Mouse (Mus musculus) CH12.LX (cell line): ENCODE measurements at regions not wholly inside any gene's neighbourhood (a gene's known extent, or its start where the extent isn't known, plus 50 kb on each side); places are given as distances from the start of the nearest gene placed in this dataset.

Experiments
- DNase-seq: peaks from one replicate; pipeline ENCODE4 v3.0.0-alpha.2; 2013; ENCODE audit errors: extremely low read depth
- H3K27ac ChIP-seq: 2 replicates; pipeline ENCODE4 v1.5.1; 2012; ENCODE audit warnings: low read depth, mild to moderate bottlenecking, control low read depth, moderate library complexity; ENCODE audit not compliant: insufficient read depth
- H3K27me3 ChIP-seq: replicated peaks from 2 replicates; pipeline ENCODE3; 2012; ENCODE audit warnings: inconsistent platforms
- H3K36me3 ChIP-seq, 2 experiments: replicated peaks in 1 of 2; 2 replicates each; pipeline versions ENCODE3 to v1.6.1; 2012; ENCODE audit warnings: inconsistent platforms in 1 of 2, low read length in 1 of 2, mild to moderate bottlenecking in 1 of 2, mixed read lengths in 1 of 2, moderate library complexity in 1 of 2; ENCODE audit not compliant: control insufficient read depth in 1 of 2, insufficient read depth in 1 of 2
- H3K4me1 ChIP-seq, 2 experiments: 2 replicates each; pipeline ENCODE4 v1.6.1; 2012; ENCODE audit warnings: inconsistent platforms in 1 of 2, moderate library complexity in 1 of 2; ENCODE audit not compliant: insufficient read depth in 2 of 2, control insufficient read depth in 1 of 2
- H3K4me2 ChIP-seq: 2 replicates; pipeline ENCODE4 v1.6.1; 2012; ENCODE audit warnings: low read depth, mild to moderate bottlenecking, control low read depth; ENCODE audit not compliant: poor library complexity, insufficient read depth, severe bottlenecking
- H3K4me3 ChIP-seq, 3 experiments: fragments of 150-350 bp in 1 of 3; sonication (generic) in 1 of 3; replicated peaks in 1 of 3; 2 replicates each; pipeline versions ENCODE3 to v1.5.1; 2011 to 2012; ENCODE audit warnings: low read depth in 2 of 3, low read length in 2 of 3, mild to moderate bottlenecking in 2 of 3, moderate library complexity in 2 of 3, control low read depth in 1 of 3, improper control_type of control experiment in 1 of 3, inconsistent platforms in 1 of 3, mixed read lengths in 1 of 3; ENCODE audit not compliant: poor library complexity in 1 of 3
- H3K79me2 ChIP-seq: replicated peaks from 2 replicates; pipeline ENCODE4 v1.6.1; 2012; ENCODE audit warnings: mild to moderate bottlenecking, moderate library complexity; ENCODE audit not compliant: control insufficient read depth, poor library complexity, insufficient read depth, severe bottlenecking; ENCODE audit errors: extremely low read depth
- H3K9ac ChIP-seq: 2 replicates; pipeline ENCODE4 v1.6.1; 2012; ENCODE audit warnings: low read depth, mild to moderate bottlenecking, control low read depth, moderate library complexity; ENCODE audit not compliant: insufficient read depth
- H3K9me3 ChIP-seq: replicated peaks from 2 replicates; pipeline ENCODE3; 2012; ENCODE audit warnings: low read length, inconsistent platforms, mixed read lengths
- BHLHE40 ChIP-seq: IDR thresholded peaks from 2 replicates; pipeline ENCODE4 v1.6.1; 2011; ENCODE audit warnings: mild to moderate bottlenecking, low read depth, low read length, improper control_type of control experiment
- CHD2 ChIP-seq: IDR thresholded peaks from 2 replicates; pipeline ENCODE4 v1.6.1; 2011; ENCODE audit warnings: low read length, improper control_type of control experiment
- CTCF ChIP-seq, 2 experiments: IDR thresholded peaks in 1 of 2; conservative IDR thresholded peaks in 1 of 2; 2 replicates each; pipeline ENCODE4 v1.5.1; 2011 to 2012; ENCODE audit warnings: low read depth in 2 of 2, low read length in 2 of 2, improper control_type of control experiment in 1 of 2, inconsistent platforms in 1 of 2, mild to moderate bottlenecking in 1 of 2, moderate library complexity in 1 of 2
- E2F4 ChIP-seq: IDR thresholded peaks from 2 replicates; pipeline ENCODE4 v1.6.1; 2011; ENCODE audit warnings: low read depth, low read length, improper control_type of control experiment; ENCODE audit not compliant: insufficient replicate concordance
- ELF1 ChIP-seq: IDR thresholded peaks from 2 replicates; pipeline ENCODE4 v1.6.1; 2014; ENCODE audit warnings: low read depth, mild to moderate bottlenecking, inconsistent platforms, low read length, improper control_type of control experiment
- EP300 ChIP-seq: IDR thresholded peaks from 2 replicates; pipeline ENCODE4 v1.6.1; 2011; ENCODE audit warnings: low read length, improper control_type of control experiment
- ETS1 ChIP-seq: conservative IDR thresholded peaks from 2 replicates; pipeline ENCODE4 v1.6.1; 2012; ENCODE audit warnings: low read depth, mild to moderate bottlenecking, inconsistent platforms, low read length, improper control_type of control experiment, moderate library complexity
- GABPA ChIP-seq: IDR thresholded peaks from 2 replicates; pipeline ENCODE4 v1.6.1; 2012; ENCODE audit warnings: low read depth, low read length, improper control_type of control experiment, inconsistent platforms; ENCODE audit not compliant: insufficient replicate concordance
- HCFC1 ChIP-seq: IDR thresholded peaks from 2 replicates; pipeline ENCODE4 v1.6.1; 2012; ENCODE audit warnings: low read depth, mild to moderate bottlenecking, inconsistent platforms, low read length, improper control_type of control experiment
- IRF4 ChIP-seq: IDR thresholded peaks from 2 replicates; pipeline ENCODE4 v1.6.1; 2014; ENCODE audit warnings: low read depth, mild to moderate bottlenecking, inconsistent platforms, low read length, improper control_type of control experiment
- JUN ChIP-seq: IDR thresholded peaks from 2 replicates; pipeline ENCODE4 v1.6.1; 2011; ENCODE audit warnings: low read depth, mild to moderate bottlenecking, low read length, improper control_type of control experiment, moderate library complexity; ENCODE audit not compliant: insufficient read depth
- MAFK ChIP-seq: IDR thresholded peaks from 2 replicates; pipeline ENCODE4 v1.6.1; 2011; ENCODE audit warnings: low read length, improper control_type of control experiment; ENCODE audit not compliant: insufficient replicate concordance
- MAX ChIP-seq: IDR thresholded peaks from 2 replicates; pipeline ENCODE4 v1.6.1; 2011; ENCODE audit warnings: low read length, improper control_type of control experiment
- MXI1 ChIP-seq: IDR thresholded peaks from 2 replicates; pipeline ENCODE4 v1.6.1; 2011; ENCODE audit warnings: mild to moderate bottlenecking, low read depth, low read length, improper control_type of control experiment
- MYC ChIP-seq: IDR thresholded peaks from 2 replicates; pipeline ENCODE4 v1.6.1; 2011; ENCODE audit warnings: low read depth, mild to moderate bottlenecking, improper control_type of control experiment, low read length
- NELFE ChIP-seq: IDR thresholded peaks from 2 replicates; pipeline ENCODE4 v1.6.1; 2011; ENCODE audit warnings: low read depth, low read length, improper control_type of control experiment
- PAX5 ChIP-seq: IDR thresholded peaks from 2 replicates; pipeline ENCODE4 v1.6.1; 2012; ENCODE audit warnings: low read length, inconsistent platforms, mixed read lengths
- POLR2A ChIP-seq: IDR thresholded peaks from 2 replicates; pipeline ENCODE4 v1.6.1; 2011; ENCODE audit warnings: low read depth, mild to moderate bottlenecking, improper control_type of control experiment, low read length
- POLR2AphosphoS2 ChIP-seq: IDR thresholded peaks from 2 replicates; pipeline ENCODE4 v1.6.1; 2011; ENCODE audit warnings: low read depth, low read length, improper control_type of control experiment
- RAD21 ChIP-seq: IDR thresholded peaks from 2 replicates; pipeline ENCODE4 v1.6.1; 2011; ENCODE audit warnings: low read depth, mild to moderate bottlenecking, low read length, improper control_type of control experiment, moderate library complexity
- RCOR1 ChIP-seq: conservative IDR thresholded peaks from 2 replicates; pipeline ENCODE4 v1.6.1; 2012; ENCODE audit warnings: low read depth, mild to moderate bottlenecking, inconsistent platforms, low read length, improper control_type of control experiment
- SIN3A ChIP-seq: IDR thresholded peaks from 2 replicates; pipeline ENCODE4 v1.6.1; 2012; ENCODE audit warnings: low read length, improper control_type of control experiment, inconsistent platforms
- SMC3 ChIP-seq: IDR thresholded peaks from 2 replicates; pipeline ENCODE4 v1.6.1; 2011; ENCODE audit warnings: low read depth, low read length, improper control_type of control experiment
- TBP ChIP-seq: conservative IDR thresholded peaks from 2 replicates; pipeline ENCODE4 v1.6.1; 2011; ENCODE audit warnings: low read depth, low read length, improper control_type of control experiment
- TCF12 ChIP-seq: IDR thresholded peaks from 2 replicates; pipeline ENCODE4 v1.6.1; 2014; ENCODE audit warnings: low read depth, mild to moderate bottlenecking, inconsistent platforms, low read length, improper control_type of control experiment
- USF1 ChIP-seq: IDR thresholded peaks from 2 replicates; pipeline ENCODE4 v1.6.1; 2014; ENCODE audit warnings: low read depth, mild to moderate bottlenecking, inconsistent platforms, low read length, improper control_type of control experiment
- USF2 ChIP-seq: conservative IDR thresholded peaks from 2 replicates; pipeline ENCODE4 v1.6.1; 2011; ENCODE audit warnings: low read depth, low read length, improper control_type of control experiment
- ZMIZ1 ChIP-seq: IDR thresholded peaks from 2 replicates; pipeline ENCODE4 v1.6.1; 2012; ENCODE audit warnings: low read depth, mild to moderate bottlenecking, inconsistent platforms, low read length, improper control_type of control experiment
- dilution Hi-C: fragments of 300-500 bp; cut with MboI; formaldehyde crosslinking; loops from 2 replicates; pipeline ENCODE4 v1.14.3; 2020; ENCODE audit warnings: low sequenced_read_pairs; ENCODE audit not compliant: extremely low pct_unique_long_range_greater_than_20kb, extremely low pct_ligation_motif_present
- in situ Hi-C: fragments of 300-500 bp; cut with MboI; formaldehyde crosslinking; loops from 3 replicates; pipeline ENCODE4 v1.14.3; 2019; ENCODE audit warnings: low sequenced_read_pairs, low pct_ligation_motif_present, low pct_unique_long_range_greater_than_20kb, mixed read lengths

- Histone ChIP-seq H3K27ac (no peak overlapping the region), H3K9me3 (no peaks in the 10 kb centered on the region), H3K27me3 (peaks cover 81% of the 10 kb centered on the region), H3K9ac (no peak overlapping the region), H3K4me3 (no peak overlapping the region), H3K4me2 (no peak overlapping the region), H3K79me2 (no peaks in the 10 kb centered on the region), H3K4me1 (no peaks in the 10 kb centered on the region), H3K36me3 (no peaks in the 10 kb centered on the region)
- TF ChIP-seq MXI1, result no peak
- no peak for TF ChIP-seq BHLHE40
- TF ChIP-seq E2F4, result no peak
- TF ChIP-seq MYC, result no peak
- TF ChIP-seq HCFC1, result no peak
- no peak for TF ChIP-seq ETS1
- TF ChIP-seq CHD2, result no peak
- TF ChIP-seq GABPA, result no peak
- TF ChIP-seq ELF1, result no peak
- no peak for TF ChIP-seq USF2
- no peak for TF ChIP-seq PAX5
- no peak for TF ChIP-seq IRF4
- TF ChIP-seq RCOR1, result no peak
- TF ChIP-seq EP300, result no peak
- no peak for TF ChIP-seq USF1
- TF ChIP-seq SIN3A, result no peak
- no peak for TF ChIP-seq MAX
- TF ChIP-seq TBP, result no peak
- TF ChIP-seq JUN, result no peak
- dilution Hi-C loops, result no loop called here
- in situ Hi-C loops, result no loop called here
- no peak for DNase-seq
Observed at GRCm38 (mm10) chr13:53598050-53598449, 125.2 kb upstream of the Msx2 start.

GRCm38 (mm10) chr13:53596871-53597800 lies 124.3 kb upstream of the Msx2 start:
- Histone ChIP-seq H3K36me3 (no peaks in the 10 kb centered on the region), H3K27ac (no peak overlapping the region), H3K9me3 (no peaks in the 10 kb centered on the region), H3K9ac (no peak overlapping the region), H3K4me1 (no peaks in the 10 kb centered on the region), H3K27me3 (peaks cover 81% of the 10 kb centered on the region)
- in situ Hi-C loops, result no loop called here
- no peak for TF ChIP-seq EP300
- no peak for TF ChIP-seq MYC
- TF ChIP-seq RCOR1, result no peak
- TF ChIP-seq POLR2AphosphoS2, result no peak
- no peak for TF ChIP-seq SMC3
- no peak for TF ChIP-seq MAX
- TF ChIP-seq ZMIZ1, result no peak
- TF ChIP-seq CTCF (conservative IDR thresholded peaks at IDR 0.05 in 1 of 2, IDR thresholded peaks at IDR 0.05 in 1 of 2; ENCODE audit: low read depth in 2 of 2, low read length in 2 of 2), result no peak
- TF ChIP-seq NELFE, result no peak
- no peak for TF ChIP-seq RAD21
- TF ChIP-seq CHD2, result no peak
- no peak for TF ChIP-seq TCF12
- TF ChIP-seq PAX5, result no peak
- no peak for TF ChIP-seq MAFK
- no peak for TF ChIP-seq USF2
- TF ChIP-seq E2F4, result no peak
- TF ChIP-seq POLR2A, result no peak
- TF ChIP-seq, all 38 proteins: peak for 0
- DNase-seq, result no peak
- H3K79me2 ChIP-seq, result no peaks in the 10 kb centered on the region
- H3K4me3 ChIP-seq, result no peak overlapping the region
- dilution Hi-C loops, result no loop called here
- no peak overlapping the region for H3K4me2 ChIP-seq
